Comparison of ENCODE assay signal across 8 mouse cellular contexts in genomic region chr5:120604839-120605238, GRCm38 (mm10). TPM values are rescaled to one million over a fixed set of nuclear protein-coding genes. Genes with fewer than 3 reads are reported as not detected.
DNase-seq lines count a peak whose midpoint lies in the region; ATAC-seq and TF ChIP-seq lines count a peak whose summit lies in the region.

No protein-coding gene starts in this region.

- DNase-seq in brain, adult 2 months (ENCODE audit: low read depth, low spot score) = peak; percentile 91
- peak; percentile 90 for DNase-seq in kidney, postnatal 0 days (ENCODE audit: low spot score)
- peak; percentile 77 to 82 for DNase-seq in lung, adult 18-20 months
- DNase-seq in testis, postnatal 14 days (ENCODE audit: low spot score) = peak; percentile 66

- ATAC-seq in CD4-positive, CD25-positive, alpha-beta regulatory T cell, adult 4 months = peak; percentile 83
- peak; percentile 42; the same call in 1 of the 2 replicates for ATAC-seq in erythroblast, adult 5-6 weeks (replicated peaks; ENCODE audit: low FRiP score, poor library complexity, severe bottlenecking)
- ATAC-seq in heart, embryonic 14.5 days (ENCODE audit: insufficient number of reproducible peaks, insufficient read depth, low FRiP score, low read depth) = no peak
- ATAC-seq in kidney, postnatal 0 days (replicated peaks; ENCODE audit: low FRiP score, low read depth) = peak; percentile 58; the same call in 1 of the 2 replicates
- no peak; the same call in 1 of the 2 replicates for ATAC-seq in neural tube, embryonic 15.5 days (ENCODE audit: low FRiP score)

- H3K4me1 ChIP-seq in heart, embryonic 14.5 days (ENCODE audit: control insufficient read depth in 2 of 2, insufficient read depth in 2 of 2, low read length in 2 of 2) = peaks cover 18 to 21% of the 10 kb centered on the region in 2 experiments
- H3K4me1 ChIP-seq in kidney, postnatal 0 days (replicated peaks; ENCODE audit: insufficient read depth, low read length) = 0 out of 2 replicates have a peak, but pooled peaks cover 3% of the 10 kb centered on the region
- peaks cover 13% of the 10 kb centered on the region for H3K4me1 ChIP-seq in neural tube, embryonic 15.5 days

- 0 out of 2 replicates have a peak overlapping the region, but pooled peaks have one; percentile 27 for H3K9ac ChIP-seq in heart, embryonic 14.5 days (ENCODE audit: low read length)
- no peak overlapping the region for H3K9ac ChIP-seq in kidney, postnatal 0 days (ENCODE audit: low read depth, low read length)
- H3K9ac ChIP-seq in neural tube, embryonic 15.5 days (replicated peaks) = 0 out of 2 replicates have a peak overlapping the region, but pooled peaks have one; percentile 47

- no peak overlapping the region for H3K27ac ChIP-seq in heart, embryonic 14.5 days (replicated peaks in 1 of 2; ENCODE audit: control insufficient read depth in 1 of 2, insufficient read depth in 1 of 2, low read depth in 2 of 2, low read length in 2 of 2)
- peak overlapping the region; percentile 50 for H3K27ac ChIP-seq in kidney, postnatal 0 days
- H3K27ac ChIP-seq in neural tube, embryonic 15.5 days (replicated peaks) = peak overlapping the region; percentile 74

- 1% methylated on average over 6 of the region's 6 CpGs for WGBS in heart, embryonic 14.5 days
- 2% methylated on average over 6 of the region's 6 CpGs for WGBS in kidney, postnatal 0 days
- 3% methylated on average over 6 of the region's 6 CpGs for WGBS in neural tube, embryonic 15.5 days

- peak; percentile 87 for TF ChIP-seq CTCF in kidney, postnatal 0 days (IDR thresholded peaks at IDR 0.05; ENCODE audit: low read depth)

- H3K27me3 ChIP-seq in heart, embryonic 14.5 days (ENCODE audit: control insufficient read depth, insufficient read depth, low read length) = 0 out of 2 replicates have a peak, but pooled peaks cover 4% of the 10 kb centered on the region
- no peaks in the 10 kb centered on the region for H3K27me3 ChIP-seq in kidney, postnatal 0 days (ENCODE audit: insufficient read depth, low read length)
- H3K27me3 ChIP-seq in neural tube, embryonic 15.5 days (replicated peaks) = no peaks in the 10 kb centered on the region

- no peaks in the 10 kb centered on the region for H3K9me3 ChIP-seq in heart, embryonic 14.5 days (ENCODE audit: control insufficient read depth, low read length)
- no peaks in the 10 kb centered on the region for H3K9me3 ChIP-seq in kidney, postnatal 0 days (replicated peaks; ENCODE audit: low read length)
- H3K9me3 ChIP-seq in neural tube, embryonic 15.5 days (replicated peaks) = no peaks in the 10 kb centered on the region

- H3K4me2 ChIP-seq in heart, embryonic 14.5 days (ENCODE audit: low read length) = peak overlapping the region; percentile 68
- H3K4me2 ChIP-seq in kidney, postnatal 0 days (ENCODE audit: low read length) = peak overlapping the region; percentile 63
- peak overlapping the region; percentile 65 for H3K4me2 ChIP-seq in neural tube, embryonic 15.5 days

- 0 out of 2 replicates have a peak, but pooled peaks cover 11% of the 10 kb centered on the region for H3K36me3 ChIP-seq in heart, embryonic 14.5 days (ENCODE audit: control insufficient read depth, insufficient read depth, low read length)
- H3K36me3 ChIP-seq in kidney, postnatal 0 days (ENCODE audit: insufficient read depth, low read length) = no peaks in the 10 kb centered on the region
- peaks cover 5% of the 10 kb centered on the region for H3K36me3 ChIP-seq in neural tube, embryonic 15.5 days

- peak overlapping the region in 1 of 2 experiments; percentile 32; a peak in 2 of 4 replicates for H3K4me3 ChIP-seq in heart, embryonic 14.5 days (ENCODE audit: control insufficient read depth in 1 of 2, insufficient read depth in 1 of 2, low read depth in 1 of 2, low read length in 2 of 2)
- H3K4me3 ChIP-seq in kidney, postnatal 0 days (replicated peaks; ENCODE audit: low read depth, low read length) = peak overlapping the region; percentile 23
- peak overlapping the region; percentile 35 for H3K4me3 ChIP-seq in neural tube, embryonic 15.5 days (replicated peaks)

RNA-seq across cellular contexts. Expression of gene Rita1, which starts 7.5 kb away (rescaled TPM):
- 1 to 10 TPM; 2.2 to 6.3 TPM for polyA plus RNA-seq in CD4-positive, CD25-positive, alpha-beta regulatory T cell, adult 4 months (2017; shearing (Covaris generic))
- 2.7 and 3.8 TPM in 2 replicates for total RNA-seq in erythroblast, adult 5-6 weeks (2015; ENCODE audit: low replicate concordance)
- 0.84 TPM in 1 of 2 replicates, not detected in the other for total RNA-seq in erythroblast, adult 5-6 weeks (2017; ENCODE audit: low replicate concordance)
- 5.6 and 6.2 TPM in 2 replicates for polyA plus RNA-seq in heart, embryonic 14.5 days (2014; fragmentation: Nextera tagmentation; extraction: Ambion mirVana)
- polyA plus RNA-seq in kidney, postnatal 0 days (2015; fragmentation: Nextera tagmentation; extraction: Ambion mirVana) = 14.3 and 16.3 TPM in 2 replicates
- 29.4 and 34.0 TPM in 2 replicates for polyA plus RNA-seq in neural tube, embryonic 15.5 days (2015; fragmentation: Nextera tagmentation; extraction: Ambion mirVana)

RNA-seq across cellular contexts. Expression of gene Ddx54, which starts 7.7 kb away (rescaled TPM):
- polyA plus RNA-seq in CD4-positive, CD25-positive, alpha-beta regulatory T cell, adult 4 months (2017; shearing (Covaris generic)) = 10 to 100 TPM; 14.4 to 18.6 TPM
- total RNA-seq in erythroblast, adult 5-6 weeks (2015; ENCODE audit: low replicate concordance) = 1.7 and 1.9 TPM in 2 replicates
- 5.2 and 6.0 TPM in 2 replicates for total RNA-seq in erythroblast, adult 5-6 weeks (2017; ENCODE audit: low replicate concordance)
- 17.9 and 18.9 TPM in 2 replicates for polyA plus RNA-seq in heart, embryonic 14.5 days (2014; fragmentation: Nextera tagmentation; extraction: Ambion mirVana)
- polyA plus RNA-seq in kidney, postnatal 0 days (2015; fragmentation: Nextera tagmentation; extraction: Ambion mirVana) = 34.8 and 38.6 TPM in 2 replicates
- polyA plus RNA-seq in neural tube, embryonic 15.5 days (2015; fragmentation: Nextera tagmentation; extraction: Ambion mirVana) = 35.7 and 42.0 TPM in 2 replicates

RNA-seq across cellular contexts. Expression of gene Iqcd, which starts 16.0 kb away (rescaled TPM):
- 1 to 10 TPM in 1 of 2 experiments, under 1 TPM in 1; 0.40 to 1.1 TPM for polyA plus RNA-seq in CD4-positive, CD25-positive, alpha-beta regulatory T cell, adult 4 months (2017; shearing (Covaris generic))
- total RNA-seq in erythroblast, adult 5-6 weeks (2015; ENCODE audit: low replicate concordance) = 3.8 and 10.4 TPM in 2 replicates
- 15.2 and 21.7 TPM in 2 replicates for total RNA-seq in erythroblast, adult 5-6 weeks (2017; ENCODE audit: low replicate concordance)
- 0.43 TPM in 1 of 2 replicates, not detected in the other for polyA plus RNA-seq in heart, embryonic 14.5 days (2014; fragmentation: Nextera tagmentation; extraction: Ambion mirVana)
- 1.1 and 1.4 TPM in 2 replicates for polyA plus RNA-seq in kidney, postnatal 0 days (2015; fragmentation: Nextera tagmentation; extraction: Ambion mirVana)
- polyA plus RNA-seq in neural tube, embryonic 15.5 days (2015; fragmentation: Nextera tagmentation; extraction: Ambion mirVana) = 1.3 and 1.5 TPM in 2 replicates

RNA-seq across cellular contexts. Expression of gene Tpcn1, which starts 16.4 kb away (rescaled TPM):
- polyA plus RNA-seq in CD4-positive, CD25-positive, alpha-beta regulatory T cell, adult 4 months (2017; shearing (Covaris generic)) = 10 to 100 TPM; 14.7 to 17.4 TPM
- total RNA-seq in erythroblast, adult 5-6 weeks (2015; ENCODE audit: low replicate concordance) = 199 and 213 TPM in 2 replicates
- total RNA-seq in erythroblast, adult 5-6 weeks (2017; ENCODE audit: low replicate concordance) = 147 and 161 TPM in 2 replicates
- 14.5 and 17.1 TPM in 2 replicates for polyA plus RNA-seq in heart, embryonic 14.5 days (2014; fragmentation: Nextera tagmentation; extraction: Ambion mirVana)
- polyA plus RNA-seq in kidney, postnatal 0 days (2015; fragmentation: Nextera tagmentation; extraction: Ambion mirVana) = 34.6 and 35.4 TPM in 2 replicates
- polyA plus RNA-seq in neural tube, embryonic 15.5 days (2015; fragmentation: Nextera tagmentation; extraction: Ambion mirVana) = 20.9 and 21.7 TPM in 2 replicates

RNA-seq across cellular contexts. Expression of gene Cfap73, which starts 29.2 kb away (rescaled TPM):
- not detected for polyA plus RNA-seq in CD4-positive, CD25-positive, alpha-beta regulatory T cell, adult 4 months (2017; shearing (Covaris generic))
- total RNA-seq in erythroblast, adult 5-6 weeks (2015; ENCODE audit: low replicate concordance) = not detected in 2 replicates
- not detected in 2 replicates for total RNA-seq in erythroblast, adult 5-6 weeks (2017; ENCODE audit: low replicate concordance)
- not detected in 2 replicates for polyA plus RNA-seq in heart, embryonic 14.5 days (2014; fragmentation: Nextera tagmentation; extraction: Ambion mirVana)
- polyA plus RNA-seq in kidney, postnatal 0 days (2015; fragmentation: Nextera tagmentation; extraction: Ambion mirVana) = not detected in 2 replicates
- polyA plus RNA-seq in neural tube, embryonic 15.5 days (2015; fragmentation: Nextera tagmentation; extraction: Ambion mirVana) = 0.33 and 0.80 TPM in 2 replicates

Comparison
In these comparisons a context has a peak if more than half of its experiments do, and no peak if none do; other contexts are left out.
1. ATAC-seq: peak in CD4-positive, CD25-positive, alpha-beta regulatory T cell, adult 4 months (single experiment), erythroblast, adult 5-6 weeks (single experiment) and kidney, postnatal 0 days (single experiment); none in heart, embryonic 14.5 days (single experiment) and neural tube, embryonic 15.5 days (single experiment).
2. H3K27ac ChIP-seq: peak in kidney, postnatal 0 days (single experiment) and neural tube, embryonic 15.5 days (single experiment); none in heart, embryonic 14.5 days (0 of 2).
3. Peak in every context shown above with its lines, with median percentiles within 50 percentile points of each other: DNase-seq and H3K4me2 ChIP-seq.